Mouse (Mus musculus) heart, embryonic 13.5 days (tissue): ENCODE results near the gene Map2. TPM values are rescaled to one million over a fixed set of nuclear protein-coding genes. Genes with fewer than 3 reads are reported as not detected.

ENCODE experiments used
- ATAC-seq: fragments of 200-750 bp; cut with Nextera tagmentation; 2 replicates; pipeline ENCODE4 v1.8.0; 2017; ENCODE audit warnings: moderate TSS enrichment; ENCODE audit not compliant: insufficient number of reproducible peaks, low FRiP score, low TSS enrichment; ENCODE audit errors: extremely low read depth
- H3K27ac ChIP-seq: fragments of 300-500 bp; sonication (generic); replicated peaks from 2 replicates; pipeline ENCODE4 v1.5.1; 2015; ENCODE audit warnings: moderate library complexity, mild to moderate bottlenecking, inconsistent platforms
- H3K27me3 ChIP-seq: fragments of 300-500 bp; sonication (generic); replicated peaks from 2 replicates; pipeline ENCODE4 v1.6.1; 2015; ENCODE audit warnings: mild to moderate bottlenecking, inconsistent platforms
- H3K36me3 ChIP-seq: fragments of 300-500 bp; sonication (generic); 2 replicates; pipeline ENCODE4 v1.6.1; 2015; ENCODE audit warnings: mild to moderate bottlenecking, inconsistent platforms
- H3K4me1 ChIP-seq: fragments of 300-500 bp; sonication (generic); 2 replicates; pipeline ENCODE4 v1.6.1; 2015; ENCODE audit warnings: inconsistent platforms
- H3K4me2 ChIP-seq: fragments of 300-500 bp; sonication (generic); 2 replicates; pipeline ENCODE4 v1.6.1; 2015; ENCODE audit warnings: inconsistent platforms, mild to moderate bottlenecking, moderate library complexity
- H3K4me3 ChIP-seq: fragments of 300-500 bp; sonication (generic); 2 replicates; pipeline ENCODE4 v1.5.1; 2015; ENCODE audit warnings: moderate library complexity, mild to moderate bottlenecking, inconsistent platforms
- H3K9ac ChIP-seq: fragments of 300-500 bp; sonication (generic); 2 replicates; pipeline ENCODE4 v1.6.1; 2015; ENCODE audit warnings: inconsistent platforms, mild to moderate bottlenecking, moderate library complexity
- H3K9me3 ChIP-seq: fragments of 300-500 bp; sonication (generic); 2 replicates; pipeline ENCODE4 v1.6.1; 2016; ENCODE audit warnings: inconsistent platforms
- WGBS: fragments of 180-500 bp; shearing (Covaris S2); methylation state at CpG from one replicate; pipeline ENCODE4 v1.1.7; 2015; ENCODE audit warnings: mixed read lengths; 5-methylcytosine and 5-hydroxymethylcytosine counted together
- polyA plus RNA-seq: library from polyadenylated mRNA; unstranded; fragments of >200 nt; fragmentation: Nextera tagmentation; extraction: Ambion mirVana; gene quantifications from 2 replicates; pipeline ENCODE4 v1.2.1, GENCODE M21; 2015

Map2 gene
- polyA plus RNA-seq, 1 experiment from 2014 or later: 2.7 TPM

DNA sequence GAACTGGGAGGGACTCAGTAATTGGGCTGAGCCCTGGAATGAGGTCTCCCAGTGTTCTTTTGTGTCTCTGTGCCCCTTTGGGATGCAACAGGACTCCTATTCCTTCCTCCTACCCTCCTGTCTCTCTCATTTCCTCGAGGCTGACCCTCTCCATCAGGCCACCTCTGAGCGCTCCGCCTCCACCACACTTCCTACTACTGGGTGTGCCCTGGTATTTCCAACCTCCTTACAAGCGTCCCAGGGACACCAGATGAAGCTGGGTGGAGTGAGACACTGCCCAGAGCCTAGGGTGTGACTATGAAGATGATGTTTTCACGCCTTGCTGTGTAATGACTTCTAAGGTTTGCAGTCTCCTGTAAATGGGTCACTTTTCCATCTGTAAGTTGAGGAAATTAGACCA lies 1.4 kb upstream of the Map2 start:
- Histone ChIP-seq H3K4me2 (no peak overlapping the region), H3K4me1 (peaks cover 9% of the 10 kb centered on the region), H3K36me3 (no peaks in the 10 kb centered on the region), H3K27me3 (peaks cover 13% of the 10 kb centered on the region), H3K9ac (no peak overlapping the region), H3K9me3 (no peaks in the 10 kb centered on the region), H3K27ac (no peak overlapping the region), H3K4me3 (no peak overlapping the region)
- WGBS: 52% methylated on average over 5 of the region's 5 CpGs
- no peak for ATAC-seq

DNA sequence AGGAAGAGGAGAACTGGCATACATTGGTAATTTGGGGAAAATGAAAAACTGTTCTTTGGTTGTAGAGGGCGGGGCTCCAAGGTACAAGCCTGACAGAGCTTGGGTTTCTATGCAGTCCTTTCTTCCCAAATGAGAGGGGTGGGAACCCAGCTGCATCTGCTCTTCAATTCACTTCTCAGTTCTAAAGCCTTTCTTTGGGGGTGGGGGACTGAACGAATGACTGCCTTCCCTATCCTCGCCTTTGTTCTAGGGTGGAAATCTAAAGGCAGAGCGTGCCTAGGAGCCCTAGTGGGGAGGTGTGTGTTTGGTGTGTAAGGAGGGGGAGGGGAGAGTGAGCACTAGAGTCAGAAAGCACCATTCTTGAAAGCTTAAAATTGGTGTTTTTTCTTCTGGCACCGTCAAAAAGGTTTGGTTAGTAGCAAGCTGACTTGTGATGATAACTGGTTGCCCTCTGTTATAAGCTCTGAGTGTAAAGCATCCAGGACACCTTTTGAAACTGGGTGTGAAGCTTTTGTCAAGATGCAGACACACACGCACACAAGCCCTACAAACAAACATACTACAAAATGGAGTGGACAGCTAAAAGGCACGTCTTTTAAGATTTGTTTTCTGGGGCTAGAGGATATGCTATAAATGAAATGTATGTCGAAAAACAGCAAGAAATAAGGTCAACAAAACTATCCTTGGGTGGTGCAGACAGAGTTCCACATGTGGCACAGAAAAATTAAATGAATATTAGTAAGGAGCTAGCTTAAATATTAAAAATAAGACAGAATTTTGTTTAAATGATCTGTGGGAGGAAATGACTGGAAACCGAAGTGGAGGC lies 1.2 kb downstream of the Map2 start:
- WGBS: 33% methylated on average over 9 of the region's 9 CpGs
- H3K9me3 ChIP-seq: no peaks in the 10 kb centered on the region
- H3K4me1 ChIP-seq: peaks cover 9% of the 10 kb centered on the region
- H3K27ac ChIP-seq: no peak overlapping the region
- H3K27me3 ChIP-seq: peaks cover 13% of the 10 kb centered on the region
- H3K4me3 ChIP-seq: peak overlapping the region; percentile 72
- H3K36me3 ChIP-seq: no peaks in the 10 kb centered on the region
- H3K9ac ChIP-seq: no peak overlapping the region
- peak overlapping the region; percentile 96 for H3K4me2 ChIP-seq
- no peak for ATAC-seq

DNA sequence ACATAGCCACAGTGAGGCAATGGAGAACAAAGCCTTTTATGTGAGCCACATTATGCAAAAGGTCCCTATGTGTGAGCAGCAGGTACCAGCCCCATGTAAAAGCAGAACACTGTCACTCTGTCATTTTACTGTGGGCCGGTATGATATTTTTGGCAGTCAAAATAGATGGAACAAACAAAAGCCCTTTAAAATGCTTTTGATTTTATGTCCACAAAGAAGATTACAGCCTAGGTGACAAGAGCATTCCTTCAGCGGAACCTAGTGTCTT lies 1.7 kb downstream of the Map2 start:
- no peak overlapping the region for H3K9ac ChIP-seq
- ATAC-seq: no peak
- no peaks in the 10 kb centered on the region for H3K36me3 ChIP-seq
- peaks cover 13% of the 10 kb centered on the region for H3K27me3 ChIP-seq
- 63% methylated on average over 2 of the region's 2 CpGs for WGBS
- H3K4me2 ChIP-seq: no peak overlapping the region
- H3K9me3 ChIP-seq: no peaks in the 10 kb centered on the region
- H3K4me3 ChIP-seq: no peak overlapping the region
- no peak overlapping the region for H3K27ac ChIP-seq
- peaks cover 9% of the 10 kb centered on the region for H3K4me1 ChIP-seq

DNA sequence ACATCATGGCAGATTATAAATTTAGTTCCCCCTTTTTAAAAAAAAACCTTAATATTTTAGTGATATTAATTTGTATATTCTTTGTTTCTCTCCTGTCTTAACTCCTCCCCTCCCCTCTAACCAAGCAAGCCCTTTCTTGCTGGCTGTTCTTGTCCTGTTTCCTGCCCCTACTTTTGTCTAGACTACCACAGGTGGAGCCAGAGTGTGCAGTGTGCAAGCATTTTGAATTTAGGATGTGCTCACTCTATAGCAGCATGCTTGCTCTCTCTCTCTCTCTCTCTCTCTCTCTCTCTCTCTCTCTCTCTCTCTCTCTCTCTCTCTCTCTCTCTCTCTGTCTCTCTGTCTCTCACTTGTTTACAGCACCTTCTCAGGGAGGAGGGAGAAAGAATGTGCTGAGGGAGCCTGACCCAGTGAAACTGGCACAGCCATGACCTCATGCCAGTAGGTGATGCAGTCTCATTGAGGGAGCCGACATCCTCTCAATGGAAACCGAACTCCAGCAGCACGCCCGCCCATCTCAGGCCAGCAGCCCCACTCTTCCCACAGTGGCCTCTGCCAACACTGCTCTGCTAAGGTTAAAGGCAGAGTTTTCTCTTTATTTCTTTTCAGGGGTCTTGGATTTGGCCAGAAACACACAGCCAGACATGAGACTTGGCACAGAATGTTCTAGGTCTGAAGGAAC lies 2.6 kb downstream of the Map2 start:
- Histone ChIP-seq H3K9me3 (no peaks in the 10 kb centered on the region), H3K4me2 (no peak overlapping the region), H3K4me3 (no peak overlapping the region), H3K36me3 (no peaks in the 10 kb centered on the region), H3K4me1 (peaks cover 9% of the 10 kb centered on the region), H3K27ac (no peak overlapping the region), H3K9ac (no peak overlapping the region), H3K27me3 (peaks cover 13% of the 10 kb centered on the region)
- ATAC-seq: no peak
- 65% methylated on average over 4 of the region's 4 CpGs for WGBS

DNA sequence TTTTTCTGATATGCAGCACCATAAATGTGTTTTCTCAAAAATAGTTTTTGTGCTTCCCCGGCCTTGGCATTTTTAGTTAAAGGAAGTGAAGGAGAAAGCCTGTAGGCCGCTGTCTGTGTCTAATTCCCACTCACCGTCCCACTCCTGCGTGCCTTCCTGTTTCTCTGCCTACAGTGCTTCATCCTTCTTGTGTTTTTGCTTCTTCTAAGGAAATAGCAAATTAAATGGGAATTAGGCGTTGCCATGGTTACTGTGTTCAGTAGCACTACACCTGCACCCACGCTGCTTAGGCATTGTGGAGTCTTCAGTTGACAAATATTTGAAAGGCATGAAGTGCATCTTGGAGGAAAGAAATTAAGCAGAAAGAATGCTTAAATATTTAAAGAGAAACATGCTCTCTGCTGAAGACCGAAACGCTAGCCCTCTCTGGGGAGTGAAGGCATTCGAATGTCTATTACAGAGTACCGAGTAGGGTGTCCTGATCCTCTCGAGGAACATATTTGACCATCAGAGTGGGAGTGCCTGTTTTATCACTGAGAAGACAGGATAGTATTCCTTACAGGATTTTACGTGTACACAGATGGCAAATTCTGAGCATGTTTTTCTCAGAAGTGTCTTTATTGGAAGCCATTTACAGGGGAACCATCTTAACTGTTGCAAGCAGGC lies 12.1 kb downstream of the Map2 start:
- H3K4me3 ChIP-seq: no peak overlapping the region
- no peak for ATAC-seq
- WGBS: 72% methylated on average over 12 of the region's 12 CpGs

DNA sequence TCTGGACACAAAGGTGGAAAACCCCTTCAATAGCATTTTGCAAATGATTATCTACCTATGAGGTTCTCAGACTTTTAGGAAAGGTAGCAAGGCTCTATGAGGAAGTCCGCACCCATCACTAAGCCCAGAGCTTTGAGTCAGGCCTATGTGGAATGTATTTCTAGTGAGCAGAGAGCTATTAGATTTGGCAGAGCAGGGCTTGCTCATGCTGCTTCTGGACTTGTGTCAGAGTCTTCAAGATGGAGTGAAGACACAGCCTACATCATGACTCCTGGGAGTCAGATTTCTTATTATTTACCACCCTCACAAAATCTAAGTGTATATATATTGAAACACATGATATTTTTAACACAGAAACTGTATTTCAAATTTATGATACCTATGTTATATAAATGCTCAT lies 17.3 kb downstream of the Map2 start:
- WGBS: 81% methylated on average over 1 of the region's 1 CpGs

More for the DNA sequence above, 12.1 kb downstream of the Map2 start:
- H3K4me2 ChIP-seq: no peak overlapping the region
- no peaks in the 10 kb centered on the region for H3K9me3 ChIP-seq
- no peak overlapping the region for H3K27ac ChIP-seq
- no peak overlapping the region for H3K9ac ChIP-seq
- no peaks in the 10 kb centered on the region for H3K36me3 ChIP-seq
- no peaks in the 10 kb centered on the region for H3K27me3 ChIP-seq
- H3K4me1 ChIP-seq: no peaks in the 10 kb centered on the region

DNA sequence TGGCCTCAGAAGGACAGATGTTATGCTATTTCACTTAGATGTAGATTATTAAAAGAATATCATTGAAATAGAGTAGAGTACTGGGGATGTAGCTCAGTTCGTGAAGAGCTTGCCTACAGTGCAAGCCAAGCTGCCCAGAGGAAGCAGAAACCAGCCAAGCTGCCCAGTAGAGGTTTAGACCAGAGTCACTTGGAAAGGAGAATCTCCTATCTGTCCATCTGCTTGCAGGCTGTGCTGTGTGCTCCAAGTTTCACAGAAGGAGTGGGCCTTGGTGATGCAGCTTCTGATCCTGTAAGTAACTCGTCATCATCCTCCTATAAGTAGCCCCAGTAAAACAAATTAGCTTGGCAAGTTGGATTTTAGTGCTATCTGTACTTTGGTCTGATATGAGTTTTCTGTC lies 17.8 kb downstream of the Map2 start:
- Histone ChIP-seq H3K36me3 (no peaks in the 10 kb centered on the region), H3K27ac (no peak overlapping the region), H3K27me3 (no peaks in the 10 kb centered on the region), H3K4me3 (no peak overlapping the region), H3K9ac (no peak overlapping the region), H3K4me2 (no peak overlapping the region), H3K9me3 (no peaks in the 10 kb centered on the region), H3K4me1 (no peaks in the 10 kb centered on the region)
- WGBS: 64% methylated on average over 2 of the region's 2 CpGs
- no peak for ATAC-seq

More for the DNA sequence above, 17.3 kb downstream of the Map2 start:
- Histone ChIP-seq H3K27ac (no peak overlapping the region), H3K27me3 (no peaks in the 10 kb centered on the region), H3K4me3 (no peak overlapping the region), H3K9me3 (no peaks in the 10 kb centered on the region), H3K9ac (no peak overlapping the region), H3K4me1 (no peaks in the 10 kb centered on the region), H3K4me2 (no peak overlapping the region), H3K36me3 (no peaks in the 10 kb centered on the region)
- ATAC-seq: no peak

DNA sequence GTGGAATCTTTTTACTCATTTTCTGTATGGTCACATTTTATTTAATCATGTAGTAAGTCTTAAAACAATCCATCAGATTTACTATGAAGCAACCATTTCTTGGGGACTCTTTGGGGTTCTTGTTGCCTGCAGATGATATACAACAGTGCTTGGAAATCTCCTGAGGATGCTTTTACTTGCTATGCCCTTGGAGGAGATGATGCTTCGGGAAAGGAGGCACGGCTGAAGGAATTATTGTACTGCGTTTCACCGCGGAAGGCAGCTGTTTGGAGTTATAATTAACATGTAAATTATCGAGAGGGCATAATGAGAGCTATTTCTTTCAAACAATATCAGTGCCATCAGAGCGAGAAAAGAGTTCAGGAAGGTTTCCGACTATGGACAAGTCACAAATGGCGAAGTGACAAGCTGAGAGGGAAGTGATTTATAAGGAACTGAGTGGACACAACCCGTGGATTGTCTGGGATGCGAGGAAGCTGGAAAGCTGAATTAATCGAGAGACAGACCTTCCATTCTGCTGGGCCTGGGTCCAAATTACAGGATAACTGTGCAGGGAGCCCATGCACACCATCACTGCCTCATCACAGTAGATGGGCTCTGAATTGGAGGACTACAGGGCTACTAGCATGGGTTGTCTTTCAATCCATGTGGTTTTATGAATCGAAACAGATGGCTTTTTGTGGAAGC lies 20.1 kb downstream of the Map2 start:
- Histone ChIP-seq H3K9ac (no peak overlapping the region), H3K27me3 (no peaks in the 10 kb centered on the region), H3K9me3 (no peaks in the 10 kb centered on the region), H3K4me2 (no peak overlapping the region), H3K27ac (no peak overlapping the region), H3K4me3 (no peak overlapping the region), H3K36me3 (no peaks in the 10 kb centered on the region), H3K4me1 (no peaks in the 10 kb centered on the region)
- 77% methylated on average over 13 of the region's 13 CpGs for WGBS
- no peak for ATAC-seq

DNA sequence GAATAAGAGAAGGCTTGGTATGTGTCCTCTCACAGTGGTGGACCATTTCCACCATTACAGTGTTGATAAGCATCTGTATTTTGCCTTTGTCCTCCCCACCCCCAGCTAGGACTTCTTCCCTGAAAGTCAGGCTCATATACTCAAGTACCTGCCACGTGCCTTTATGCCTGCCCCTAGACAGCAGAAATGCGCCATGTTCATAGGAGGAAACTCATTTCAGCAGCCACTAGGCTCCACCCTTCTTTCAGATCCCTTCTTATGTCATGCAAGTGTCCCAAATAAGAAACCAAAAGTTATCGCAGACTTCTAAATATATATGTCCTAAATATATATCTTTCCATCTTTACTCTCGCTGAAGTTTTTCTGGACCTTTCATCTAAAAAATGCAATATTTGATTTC lies 21.2 kb downstream of the Map2 start:
- Histone ChIP-seq H3K27me3 (no peaks in the 10 kb centered on the region), H3K9me3 (no peaks in the 10 kb centered on the region), H3K9ac (no peak overlapping the region), H3K4me2 (no peak overlapping the region), H3K27ac (no peak overlapping the region), H3K4me3 (no peak overlapping the region), H3K4me1 (no peaks in the 10 kb centered on the region), H3K36me3 (no peaks in the 10 kb centered on the region)
- ATAC-seq: no peak
- WGBS: 85% methylated on average over 4 of the region's 4 CpGs

DNA sequence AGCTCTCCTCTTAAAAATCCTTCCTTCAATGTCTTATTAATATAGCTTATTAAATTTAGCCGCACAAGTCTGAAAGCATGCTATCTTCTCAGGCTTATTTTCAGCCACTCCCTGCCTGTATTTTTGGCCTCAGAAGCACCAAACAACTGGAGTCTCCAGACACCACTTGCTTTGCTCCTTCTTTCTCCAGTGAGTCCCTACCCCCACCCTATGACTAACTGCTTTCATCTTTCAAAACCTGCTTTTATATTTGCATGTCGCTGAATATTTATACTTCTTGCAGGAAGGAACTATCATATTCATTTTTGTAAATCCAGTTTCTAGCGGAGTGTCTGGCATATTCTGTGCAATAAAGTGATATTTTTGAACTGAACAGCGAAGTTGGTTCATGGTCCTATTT lies 21.6 kb downstream of the Map2 start:
- H3K36me3 ChIP-seq: no peaks in the 10 kb centered on the region
- H3K4me1 ChIP-seq: no peaks in the 10 kb centered on the region
- H3K9ac ChIP-seq: no peak overlapping the region
- no peaks in the 10 kb centered on the region for H3K27me3 ChIP-seq
- H3K27ac ChIP-seq: no peak overlapping the region
- H3K4me2 ChIP-seq: no peak overlapping the region
- no peak overlapping the region for H3K4me3 ChIP-seq
- 76% methylated on average over 4 of the region's 4 CpGs for WGBS
- ATAC-seq: no peak
- H3K9me3 ChIP-seq: no peaks in the 10 kb centered on the region

DNA sequence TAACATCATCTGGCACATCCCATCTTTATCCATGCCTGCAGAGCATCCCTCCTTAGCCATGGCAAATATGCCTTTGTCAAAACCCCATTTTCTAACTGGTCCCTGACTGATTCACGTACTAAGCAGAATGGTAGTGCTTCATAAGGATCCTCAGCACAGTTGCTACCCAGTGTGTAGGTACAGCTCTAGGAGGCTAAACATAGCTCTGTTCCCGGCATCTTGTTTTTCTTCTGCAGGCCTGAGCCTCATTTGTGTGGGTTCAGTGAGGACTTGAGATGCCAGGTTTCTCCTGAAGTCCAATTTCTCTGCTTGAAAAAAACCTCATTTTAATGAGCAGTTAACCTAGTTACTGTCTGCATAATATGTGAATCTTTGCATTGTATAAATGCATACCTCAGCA lies 30.4 kb downstream of the Map2 start:
- WGBS: 64% methylated on average over 2 of the region's 2 CpGs
- Histone ChIP-seq H3K4me1 (no peaks in the 10 kb centered on the region), H3K4me3 (no peak overlapping the region), H3K9ac (no peak overlapping the region), H3K9me3 (no peaks in the 10 kb centered on the region), H3K4me2 (no peak overlapping the region), H3K27ac (no peak overlapping the region), H3K36me3 (no peaks in the 10 kb centered on the region), H3K27me3 (no peaks in the 10 kb centered on the region)
- ATAC-seq: no peak
